Mouse (Mus musculus): ENCODE measurements around the gene Hist3h2ba. TPM values are rescaled to one million over a fixed set of nuclear protein-coding genes. Genes with fewer than 3 reads are reported as not detected.
"Not testable (repeated sequence)": the region's sequence is repeated elsewhere in the genome, so short reads cannot be mapped to it uniquely, and the experiment has no call there.

The Hist3h2ba gene
- polyA plus RNA-seq, 1 experiment from 2014 or later = 8.4 TPM

- ATAC-seq (replicated peaks; ENCODE audit: insufficient number of reproducible peaks, low FRiP score, low TSS enrichment) = no peak
- H3K27me3 ChIP-seq (ENCODE audit: control insufficient read depth, insufficient read depth, low read length) = peaks cover 49% of the 10 kb centered on the region
These were observed 757 bp upstream of the Hist3h2ba start for GRCm38 (mm10) chr11:58947798-58948528.

GRCm38 (mm10) chr11:58949480-58950431 is 1.0 kb downstream of the Hist3h2ba start:
- H3K4me2 ChIP-seq = peak overlapping the region; percentile 72
- H3K9ac ChIP-seq (ENCODE audit: low read depth, low read length) = peak overlapping the region; percentile 66
- 13% methylated on average over 20 of the region's 20 CpGs for WGBS (ENCODE audit: insufficient replicate concordance)

More at GRCm38 (mm10) chr11:58947798-58948528, 757 bp upstream of the Hist3h2ba start:
- Histone ChIP-seq H3K9me3 (replicated peaks; ENCODE audit: control insufficient read depth, low read length) (no peaks in the 10 kb centered on the region), H3K27ac (ENCODE audit: low read depth, low read length) (peak overlapping the region; percentile 50), H3K4me3 (ENCODE audit: low read depth, low read length) (peak overlapping the region; percentile 42), H3K36me3 (ENCODE audit: control insufficient read depth, insufficient read depth, low read length) (no peaks in the 10 kb centered on the region), H3K4me2 (peak overlapping the region; percentile 72), H3K9ac (ENCODE audit: low read depth, low read length) (peak overlapping the region; percentile 59), H3K4me1 (ENCODE audit: control insufficient read depth, insufficient read depth, low read length) (peaks cover 8% of the 10 kb centered on the region; the same call in 1 of the 2 replicates)
- WGBS (ENCODE audit: insufficient replicate concordance) = 22% methylated on average over 23 of the region's 23 CpGs

GRCm38 (mm10) chr11:58951210-58951609 is 2.5 kb downstream of the Hist3h2ba start:
- Histone ChIP-seq H3K4me3 (ENCODE audit: low read depth, low read length) (no peak overlapping the region), H3K27me3 (ENCODE audit: control insufficient read depth, insufficient read depth, low read length) (peaks cover 36% of the 10 kb centered on the region), H3K9ac (ENCODE audit: low read depth, low read length) (no peak overlapping the region), H3K27ac (ENCODE audit: low read depth, low read length) (no peak overlapping the region), H3K36me3 (ENCODE audit: control insufficient read depth, insufficient read depth, low read length) (no peaks in the 10 kb centered on the region), H3K4me1 (ENCODE audit: control insufficient read depth, insufficient read depth, low read length) (peaks cover 20% of the 10 kb centered on the region), H3K9me3 (replicated peaks; ENCODE audit: control insufficient read depth, low read length) (no peaks in the 10 kb centered on the region), H3K4me2 (no peak overlapping the region)
- no peak for ATAC-seq (replicated peaks; ENCODE audit: insufficient number of reproducible peaks, low FRiP score, low TSS enrichment)
- 78% methylated on average over 5 of the region's 5 CpGs for WGBS (ENCODE audit: insufficient replicate concordance)

More at GRCm38 (mm10) chr11:58949480-58950431, 1.0 kb downstream of the Hist3h2ba start:
- H3K27me3 ChIP-seq (ENCODE audit: control insufficient read depth, insufficient read depth, low read length) = peaks cover 37% of the 10 kb centered on the region
- H3K4me3 ChIP-seq (ENCODE audit: low read depth, low read length) = peak overlapping the region; percentile 42
- H3K36me3 ChIP-seq (ENCODE audit: control insufficient read depth, insufficient read depth, low read length) = no peaks in the 10 kb centered on the region
- no peak for ATAC-seq (replicated peaks; ENCODE audit: insufficient number of reproducible peaks, low FRiP score, low TSS enrichment)
- H3K4me1 ChIP-seq (ENCODE audit: control insufficient read depth, insufficient read depth, low read length) = peaks cover 17% of the 10 kb centered on the region; the same call in 1 of the 2 replicates
- H3K27ac ChIP-seq (ENCODE audit: low read depth, low read length) = peak overlapping the region; percentile 68; the same call in 1 of the 2 replicates
- H3K9me3 ChIP-seq (replicated peaks; ENCODE audit: control insufficient read depth, low read length) = no peaks in the 10 kb centered on the region

- H3K4me1 ChIP-seq (ENCODE audit: control insufficient read depth, insufficient read depth, low read length) = peaks cover 23% of the 10 kb centered on the region
- peak overlapping the region; percentile 87 for H3K4me2 ChIP-seq
- H3K27me3 ChIP-seq (ENCODE audit: control insufficient read depth, insufficient read depth, low read length) = peaks cover 23% of the 10 kb centered on the region
- no peaks in the 10 kb centered on the region for H3K9me3 ChIP-seq (replicated peaks; ENCODE audit: control insufficient read depth, low read length)
- WGBS (ENCODE audit: insufficient replicate concordance) = under 1% methylated on average over 33 of the region's 33 CpGs
- peak overlapping the region; percentile 99 for H3K27ac ChIP-seq (ENCODE audit: low read depth, low read length)
- no peaks in the 10 kb centered on the region for H3K36me3 ChIP-seq (ENCODE audit: control insufficient read depth, insufficient read depth, low read length)
- H3K4me3 ChIP-seq (ENCODE audit: low read depth, low read length) = peak overlapping the region; percentile 82
- H3K9ac ChIP-seq (ENCODE audit: low read depth, low read length) = peak overlapping the region; percentile 74
- peak; percentile 2; the same call in 1 of the 2 replicates for ATAC-seq (replicated peaks; ENCODE audit: insufficient number of reproducible peaks, low FRiP score, low TSS enrichment)
These were observed 4.8 kb downstream of the Hist3h2ba start for GRCm38 (mm10) chr11:58953351-58954169.

- Histone ChIP-seq H3K9ac (ENCODE audit: low read depth, low read length) (peak overlapping the region; percentile 74), H3K27me3 (ENCODE audit: control insufficient read depth, insufficient read depth, low read length) (peaks cover 23% of the 10 kb centered on the region), H3K4me3 (ENCODE audit: low read depth, low read length) (peak overlapping the region; percentile 82), H3K27ac (ENCODE audit: low read depth, low read length) (peak overlapping the region; percentile 99), H3K4me1 (ENCODE audit: control insufficient read depth, insufficient read depth, low read length) (peaks cover 23% of the 10 kb centered on the region), H3K4me2 (peak overlapping the region; percentile 87)
- WGBS (ENCODE audit: insufficient replicate concordance) = under 1% methylated on average over 15 of the region's 17 CpGs
- H3K9me3 ChIP-seq (replicated peaks; ENCODE audit: control insufficient read depth, low read length); H3K36me3 ChIP-seq (ENCODE audit: control insufficient read depth, insufficient read depth, low read length): not testable (repeated sequence)
- ATAC-seq (replicated peaks; ENCODE audit: insufficient number of reproducible peaks, low FRiP score, low TSS enrichment) = 0 out of 2 replicates have a peak, but pooled peaks have one; percentile 12
These were observed 5.4 kb downstream of the Hist3h2ba start for GRCm38 (mm10) chr11:58954170-58954419.

GRCm38 (mm10) chr11:58954420-58955142 is 5.9 kb downstream of the Hist3h2ba start, which contains the start of the genes Hist3h2a and Trim17:
TSS of gene Hist3h2a (plus strand) at chr11:58954685.
TSS of gene Trim17 (plus strand) at chr11:58954685.
- peak; percentile 92 for ATAC-seq (replicated peaks; ENCODE audit: insufficient number of reproducible peaks, low FRiP score, low TSS enrichment)

GRCm38 (mm10) chr11:58955143-58955867 is 6.6 kb downstream of the Hist3h2ba start:
- Histone ChIP-seq H3K9me3 (replicated peaks; ENCODE audit: control insufficient read depth, low read length) (no peaks in the 10 kb centered on the region), H3K36me3 (ENCODE audit: control insufficient read depth, insufficient read depth, low read length) (no peaks in the 10 kb centered on the region), H3K27ac (ENCODE audit: low read depth, low read length) (peak overlapping the region; percentile 99), H3K4me2 (peak overlapping the region; percentile 87), H3K4me1 (ENCODE audit: control insufficient read depth, insufficient read depth, low read length) (peaks cover 29% of the 10 kb centered on the region), H3K9ac (ENCODE audit: low read depth, low read length) (peak overlapping the region; percentile 96), H3K27me3 (ENCODE audit: control insufficient read depth, insufficient read depth, low read length) (peaks cover 15% of the 10 kb centered on the region), H3K4me3 (ENCODE audit: low read depth, low read length) (peak overlapping the region; percentile 82)
- under 1% methylated on average over 20 of the region's 20 CpGs for WGBS (ENCODE audit: insufficient replicate concordance)
- ATAC-seq (replicated peaks; ENCODE audit: insufficient number of reproducible peaks, low FRiP score, low TSS enrichment) = no peak

More at GRCm38 (mm10) chr11:58954420-58955142, 5.9 kb downstream of the Hist3h2ba start, which contains the start of the genes Hist3h2a and Trim17:
- peak within 1 kb of the TSS; percentile 99 for H3K27ac ChIP-seq (ENCODE audit: low read depth, low read length)
- no peaks in the 10 kb centered on the region for H3K36me3 ChIP-seq (ENCODE audit: control insufficient read depth, insufficient read depth, low read length)
- peaks cover 20% of the 10 kb centered on the region for H3K27me3 ChIP-seq (ENCODE audit: control insufficient read depth, insufficient read depth, low read length)
- peak within 1 kb of the TSS; percentile 96 for H3K9ac ChIP-seq (ENCODE audit: low read depth, low read length)
- peaks cover 27% of the 10 kb centered on the region for H3K4me1 ChIP-seq (ENCODE audit: control insufficient read depth, insufficient read depth, low read length)
- H3K9me3 ChIP-seq (replicated peaks; ENCODE audit: control insufficient read depth, low read length) = no peaks in the 10 kb centered on the region
- peak within 1 kb of the TSS; percentile 87 for H3K4me2 ChIP-seq
- peak within 1 kb of the TSS; percentile 82 for H3K4me3 ChIP-seq (ENCODE audit: low read depth, low read length)
- under 1% methylated on average over 49 of the region's 49 CpGs for WGBS (ENCODE audit: insufficient replicate concordance)
